Mouse (Mus musculus): ENCODE measurements around the gene Rsph10b. TPM values are rescaled to one million over a fixed set of nuclear protein-coding genes. Genes with fewer than 3 reads are reported as not detected.

The Rsph10b gene
- polyA plus RNA-seq, 1 experiment: not detected

DNA sequence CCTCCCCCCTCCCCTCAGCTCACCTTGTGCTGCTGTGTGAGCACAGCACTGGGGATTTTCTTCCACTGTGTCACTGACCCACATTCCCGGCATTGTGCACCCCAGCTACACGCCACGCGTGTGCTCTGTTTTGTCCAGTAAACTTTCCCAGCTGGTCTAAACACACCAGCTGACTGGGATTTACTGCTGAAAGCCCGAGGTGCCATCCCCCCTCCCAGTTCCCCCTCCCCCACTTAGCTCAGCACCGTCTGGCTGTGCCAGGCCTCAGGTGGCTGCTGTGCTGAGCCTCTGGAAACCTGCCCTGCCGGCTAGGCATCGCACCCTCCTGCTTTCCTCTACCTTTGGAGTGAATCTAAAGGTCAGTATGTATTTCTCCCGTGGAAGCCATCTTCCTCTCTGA is 48.0 kb downstream of the Rsph10b start:
- TF ChIP-seq REST (IDR thresholded peaks at IDR 0.05; ENCODE audit: insufficient read depth, insufficient read length) (no peak), USF1 (IDR thresholded peaks at IDR 0.05; ENCODE audit: low read depth) (no peak), TCF3 (IDR thresholded peaks at IDR 0.05; ENCODE audit: insufficient read length, low read depth) (no peak), POLR2AphosphoS2 (IDR thresholded peaks at IDR 0.05; ENCODE audit: insufficient read length, low read depth) (no peak), MYOG (IDR thresholded peaks at IDR 0.05; ENCODE audit: control insufficient read depth in 1 of 3, insufficient read depth in 1 of 3, insufficient read length in 2 of 3, low read depth in 2 of 3) (no peak), MYOD1 (IDR thresholded peaks at IDR 0.05; ENCODE audit: control insufficient read depth in 1 of 3, insufficient read length in 2 of 3, low read depth in 2 of 3) (no peak), SRF (IDR thresholded peaks at IDR 0.05; ENCODE audit: control insufficient read depth, insufficient read length, low read depth) (no peak), E2F4 (IDR thresholded peaks at IDR 0.05; ENCODE audit: insufficient read depth) (no peak), POLR2A (IDR thresholded peaks at IDR 0.05; ENCODE audit: insufficient read length, low read depth) (no peak), TCF12 (IDR thresholded peaks at IDR 0.05; ENCODE audit: insufficient read depth, poor library complexity, severe bottlenecking) (no peak)
- H3ac ChIP-seq (ENCODE audit: control insufficient read depth, insufficient read length): no peak overlapping the region
- no peaks in the 10 kb centered on the region for H3K79me2 ChIP-seq (ENCODE audit: control insufficient read depth, insufficient read depth)
- no peak overlapping the region for H3K4me3 ChIP-seq
- H3K4me2 ChIP-seq (ENCODE audit: low read depth): no peak overlapping the region
- H3K27me3 ChIP-seq (ENCODE audit: control insufficient read depth, insufficient read depth, insufficient read length): peaks cover 3% of the 10 kb centered on the region
- H3K36me3 ChIP-seq (ENCODE audit: control insufficient read depth, insufficient read depth): peaks cover 9% of the 10 kb centered on the region

- Histone ChIP-seq H3ac (ENCODE audit: control insufficient read depth, insufficient read length) (no peak overlapping the region), H3K27me3 (ENCODE audit: control insufficient read depth, insufficient read depth, insufficient read length) (peaks cover 3% of the 10 kb centered on the region), H3K4me2 (ENCODE audit: low read depth) (no peak overlapping the region), H3K79me2 (ENCODE audit: control insufficient read depth, insufficient read depth) (no peaks in the 10 kb centered on the region), H3K36me3 (ENCODE audit: control insufficient read depth, insufficient read depth) (peaks cover 18% of the 10 kb centered on the region), H3K4me3 (no peak overlapping the region)
- TF ChIP-seq MAX (IDR thresholded peaks at IDR 0.05; ENCODE audit: low read depth) (no peak), SRF (IDR thresholded peaks at IDR 0.05; ENCODE audit: control insufficient read depth, insufficient read length, low read depth) (no peak), POLR2AphosphoS2 (IDR thresholded peaks at IDR 0.05; ENCODE audit: insufficient read length, low read depth) (no peak), USF1 (IDR thresholded peaks at IDR 0.05; ENCODE audit: low read depth) (no peak), CEBPB (IDR thresholded peaks at IDR 0.05; ENCODE audit: insufficient read depth, poor library complexity, severe bottlenecking) (no peak), TCF12 (IDR thresholded peaks at IDR 0.05; ENCODE audit: insufficient read depth, poor library complexity, severe bottlenecking) (no peak), POLR2A (IDR thresholded peaks at IDR 0.05; ENCODE audit: insufficient read length, low read depth) (no peak), E2F4 (IDR thresholded peaks at IDR 0.05; ENCODE audit: insufficient read depth) (no peak), MYOD1 (IDR thresholded peaks at IDR 0.05; ENCODE audit: control insufficient read depth in 1 of 3, insufficient read length in 2 of 3, low read depth in 2 of 3) (no peak), REST (IDR thresholded peaks at IDR 0.05; ENCODE audit: insufficient read depth, insufficient read length) (no peak), MYOG (IDR thresholded peaks at IDR 0.05; ENCODE audit: control insufficient read depth in 1 of 3, insufficient read depth in 1 of 3, insufficient read length in 2 of 3, low read depth in 2 of 3) (no peak), TCF3 (IDR thresholded peaks at IDR 0.05; ENCODE audit: insufficient read length, low read depth) (no peak)
Observed at GRCm38 (mm10) chr5:143982361-143982760, 49.5 kb downstream of the Rsph10b start.

- no peak for TF ChIP-seq USF1 (IDR thresholded peaks at IDR 0.05; ENCODE audit: low read depth)
- no peak for TF ChIP-seq POLR2AphosphoS2 (IDR thresholded peaks at IDR 0.05; ENCODE audit: insufficient read length, low read depth)
- no peak for TF ChIP-seq POLR2A (IDR thresholded peaks at IDR 0.05; ENCODE audit: insufficient read length, low read depth)
- no peak for TF ChIP-seq TCF12 (IDR thresholded peaks at IDR 0.05; ENCODE audit: insufficient read depth, poor library complexity, severe bottlenecking)
- no peak for TF ChIP-seq REST (IDR thresholded peaks at IDR 0.05; ENCODE audit: insufficient read depth, insufficient read length)
- no peak for TF ChIP-seq CEBPB (IDR thresholded peaks at IDR 0.05; ENCODE audit: insufficient read depth, poor library complexity, severe bottlenecking)
- no peak for TF ChIP-seq TCF3 (IDR thresholded peaks at IDR 0.05; ENCODE audit: insufficient read length, low read depth)
- TF ChIP-seq MYOD1 (IDR thresholded peaks at IDR 0.05; ENCODE audit: control insufficient read depth in 1 of 3, insufficient read length in 2 of 3, low read depth in 2 of 3): no peak
- TF ChIP-seq MAX (IDR thresholded peaks at IDR 0.05; ENCODE audit: low read depth): no peak
- no peak for TF ChIP-seq MYOG (IDR thresholded peaks at IDR 0.05; ENCODE audit: control insufficient read depth in 1 of 3, insufficient read depth in 1 of 3, insufficient read length in 2 of 3, low read depth in 2 of 3)
- no peak for TF ChIP-seq E2F4 (IDR thresholded peaks at IDR 0.05; ENCODE audit: insufficient read depth)
- peaks cover 28% of the 10 kb centered on the region for H3K36me3 ChIP-seq (ENCODE audit: control insufficient read depth, insufficient read depth)
- no peak overlapping the region for H3ac ChIP-seq (ENCODE audit: control insufficient read depth, insufficient read length)
- no peak overlapping the region for H3K4me3 ChIP-seq
- H3K27me3 ChIP-seq (ENCODE audit: control insufficient read depth, insufficient read depth, insufficient read length): no peaks in the 10 kb centered on the region
- no peaks in the 10 kb centered on the region for H3K79me2 ChIP-seq (ENCODE audit: control insufficient read depth, insufficient read depth)
- H3K4me2 ChIP-seq (ENCODE audit: low read depth): no peak overlapping the region
Observed at GRCm38 (mm10) chr5:143985381-143985780, 52.5 kb downstream of the Rsph10b start.

GRCm38 (mm10) chr5:143987596-143987995 is 54.8 kb downstream of the Rsph10b start:
- Histone ChIP-seq H3K27me3 (ENCODE audit: control insufficient read depth, insufficient read depth, insufficient read length) (no peaks in the 10 kb centered on the region), H3K4me3 (no peak overlapping the region), H3K36me3 (ENCODE audit: control insufficient read depth, insufficient read depth) (peaks cover 39% of the 10 kb centered on the region), H3ac (ENCODE audit: control insufficient read depth, insufficient read length) (no peak overlapping the region), H3K4me2 (ENCODE audit: low read depth) (no peak overlapping the region), H3K79me2 (ENCODE audit: control insufficient read depth, insufficient read depth) (no peaks in the 10 kb centered on the region)
- no peak for TF ChIP-seq E2F4 (IDR thresholded peaks at IDR 0.05; ENCODE audit: insufficient read depth)
- no peak for TF ChIP-seq TCF3 (IDR thresholded peaks at IDR 0.05; ENCODE audit: insufficient read length, low read depth)
- no peak for TF ChIP-seq USF1 (IDR thresholded peaks at IDR 0.05; ENCODE audit: low read depth)
- TF ChIP-seq CEBPB (IDR thresholded peaks at IDR 0.05; ENCODE audit: insufficient read depth, poor library complexity, severe bottlenecking): no peak

DNA sequence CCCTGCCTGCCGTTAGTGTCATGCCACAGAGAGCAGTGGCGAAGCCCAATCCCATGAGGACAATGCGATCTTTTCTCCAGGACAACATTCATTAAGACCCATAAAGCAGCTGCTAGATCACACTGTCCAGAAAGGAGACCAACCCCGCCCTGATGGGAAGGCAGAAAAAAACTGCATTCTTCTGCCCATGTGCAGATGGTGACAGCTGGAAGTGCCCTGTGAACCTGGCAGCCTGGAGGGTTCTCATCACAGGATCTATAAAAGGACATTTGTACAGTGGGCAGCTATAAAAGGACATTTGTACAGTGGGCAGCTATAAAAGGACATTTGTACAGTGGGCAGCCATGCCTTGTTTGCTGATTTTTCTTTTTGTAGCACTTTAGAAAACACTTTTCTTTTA is 56.2 kb downstream of the Rsph10b start:
- Histone ChIP-seq H3K79me2 (ENCODE audit: control insufficient read depth, insufficient read depth) (no peaks in the 10 kb centered on the region), H3K27me3 (ENCODE audit: control insufficient read depth, insufficient read depth, insufficient read length) (no peaks in the 10 kb centered on the region), H3K4me2 (ENCODE audit: low read depth) (no peak overlapping the region), H3K4me3 (no peak overlapping the region), H3ac (ENCODE audit: control insufficient read depth, insufficient read length) (no peak overlapping the region), H3K36me3 (ENCODE audit: control insufficient read depth, insufficient read depth) (peaks cover 37% of the 10 kb centered on the region)
- TF ChIP-seq CEBPB (IDR thresholded peaks at IDR 0.05; ENCODE audit: insufficient read depth, poor library complexity, severe bottlenecking) (no peak), POLR2AphosphoS2 (IDR thresholded peaks at IDR 0.05; ENCODE audit: insufficient read length, low read depth) (no peak), MAX (IDR thresholded peaks at IDR 0.05; ENCODE audit: low read depth) (no peak), MYOD1 (IDR thresholded peaks at IDR 0.05; ENCODE audit: control insufficient read depth in 1 of 3, insufficient read length in 2 of 3, low read depth in 2 of 3) (peak in 2 of 3 experiments; percentile 20 to 39), MYOG (IDR thresholded peaks at IDR 0.05; ENCODE audit: control insufficient read depth in 1 of 3, insufficient read depth in 1 of 3, insufficient read length in 2 of 3, low read depth in 2 of 3) (peak in 2 of 3 experiments; percentile 50 to 58), SRF (IDR thresholded peaks at IDR 0.05; ENCODE audit: control insufficient read depth, insufficient read length, low read depth) (peak; percentile 64)

Measured in myocyte (in vitro differentiated cells).